Mouse (Mus musculus): ENCODE data around the gene AW549877. TPM values are rescaled to one million over a fixed set of nuclear protein-coding genes. Genes with fewer than 3 reads are reported as not detected.

Gene AW549877
- polyA plus RNA-seq, 1 experiment from 2014 or later = 26.6 TPM

Other genes starting within 250 kb of the AW549877 start
- 9.5 and 9.7 TPM in 2 replicates for gene Fbxo4, start 16.2 kb downstream of the AW549877 start, polyA plus RNA-seq (2015; fragmentation: Nextera tagmentation; extraction: Ambion mirVana)
- gene Oxct1, start 30.6 kb upstream of the AW549877 start, polyA plus RNA-seq (2015; fragmentation: Nextera tagmentation; extraction: Ambion mirVana) = 184 and 212 TPM in 2 replicates